Mouse (Mus musculus) erythroblast, adult 5-6 weeks (primary cell): ENCODE results near the gene Txndc12. TPM values are rescaled to one million over a fixed set of nuclear protein-coding genes. Genes with fewer than 3 reads are reported as not detected.

Experiments
- ATAC-seq: replicated peaks from 2 replicates; pipeline ENCODE4 v1.8.0; 2016; ENCODE audit warnings: moderate number of reproducible peaks, mild to moderate bottlenecking, moderate TSS enrichment, inconsistent platforms; ENCODE audit not compliant: poor library complexity, low FRiP score, severe bottlenecking
- total RNA-seq, 2 experiments: library from RNA; stranded (forward) in 1 of 2; stranded (reverse) in 1 of 2; fragments of 150-400 nt in 1 of 2; fragments of 200-764, 138-1000 nt in 1 of 2; gene quantifications; 2 replicates each; pipeline versions ENCODE4 v1.2.3 to v1.2.4; 2015 to 2017; ENCODE audit warnings: low replicate concordance in 2 of 2

The Txndc12 gene
- total RNA-seq, 2 experiments from 2014 or later, result 9.5 to 11.5 TPM

DNA sequence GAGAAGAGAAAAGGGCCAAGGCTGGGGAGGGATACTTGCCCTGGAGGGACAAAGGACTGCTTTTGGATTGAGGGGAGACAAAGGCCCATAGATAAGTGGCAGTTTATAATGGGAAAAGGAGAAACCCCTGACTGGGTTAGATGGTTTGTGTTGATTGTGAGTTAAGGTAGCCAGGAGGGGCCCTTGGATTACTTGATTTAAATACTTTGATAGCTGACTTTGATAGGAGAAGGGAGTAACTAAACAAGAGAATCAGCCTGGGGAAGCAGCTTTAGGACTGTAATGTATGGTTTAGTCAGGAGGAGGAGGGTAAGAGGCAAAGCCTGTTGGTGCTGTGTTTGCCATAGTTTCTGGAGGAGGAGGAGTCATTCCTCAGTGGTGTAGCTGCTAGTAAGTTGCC lies 8.9 kb downstream of the Txndc12 start:
- ATAC-seq, result no peak

GRCm38 (mm10) chr4:108845824-108846569 lies 11.6 kb downstream of the Txndc12 start:
- ATAC-seq, result no peak

- peak; percentile 95 for ATAC-seq
Observed at GRCm38 (mm10) chr4:108847715-108848504, 13.5 kb downstream of the Txndc12 start, which contains the start of gene Kti12. Kti12 (plus strand) TSS chr4:108847785.

DNA sequence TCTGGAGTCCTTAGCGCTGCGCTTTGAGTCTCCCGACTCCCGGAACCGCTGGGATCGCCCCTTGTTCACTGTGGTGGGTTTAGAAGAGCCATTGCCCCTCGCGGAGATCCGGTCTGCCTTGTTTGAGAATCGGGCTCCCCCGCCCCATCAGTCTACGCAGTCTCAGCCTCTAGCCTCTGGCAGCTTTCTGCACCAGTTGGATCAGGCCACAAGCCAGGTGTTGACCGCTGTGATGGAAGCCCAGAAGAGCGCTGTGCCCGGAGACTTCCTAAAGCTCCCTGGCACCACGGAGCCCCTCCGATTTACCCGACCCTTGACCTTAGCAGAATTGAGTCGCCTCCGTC lies 14.1 kb downstream of the Txndc12 start, which contains the start of gene A730015C16Rik:
Gene A730015C16Rik (minus strand): TSS at position 115 of the 344 bp plus-strand sequence.
- peak; percentile 46 for ATAC-seq

- ATAC-seq, result peak; percentile 83
Observed at GRCm38 (mm10) chr4:108866806-108867205, 32.4 kb downstream of the Txndc12 start.

- peak; percentile 85 for ATAC-seq
Observed at GRCm38 (mm10) chr4:108869730-108870374, 35.5 kb downstream of the Txndc12 start.

GRCm38 (mm10) chr4:108873746-108874145 lies 39.3 kb downstream of the Txndc12 start:
- no peak for ATAC-seq

DNA sequence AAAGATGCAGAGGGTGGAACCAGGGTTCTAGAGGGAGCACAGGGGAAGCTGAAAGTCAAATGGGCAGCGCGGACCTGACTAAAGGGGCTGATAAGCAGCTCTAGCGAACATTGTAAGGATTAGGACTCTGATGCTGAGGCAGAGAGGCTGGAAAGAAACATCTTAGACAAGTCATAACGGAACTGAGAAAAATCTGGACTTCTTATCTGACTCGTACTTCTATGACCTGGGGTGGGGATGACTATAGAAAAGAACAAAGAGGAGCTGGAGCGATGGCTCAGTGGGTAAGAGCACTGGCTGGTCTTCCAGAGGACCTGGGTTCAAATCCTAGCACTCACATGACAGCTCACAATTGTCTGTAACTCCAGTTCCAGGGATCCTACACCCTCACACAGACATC lies 43.5 kb downstream of the Txndc12 start:
- no peak for ATAC-seq

DNA sequence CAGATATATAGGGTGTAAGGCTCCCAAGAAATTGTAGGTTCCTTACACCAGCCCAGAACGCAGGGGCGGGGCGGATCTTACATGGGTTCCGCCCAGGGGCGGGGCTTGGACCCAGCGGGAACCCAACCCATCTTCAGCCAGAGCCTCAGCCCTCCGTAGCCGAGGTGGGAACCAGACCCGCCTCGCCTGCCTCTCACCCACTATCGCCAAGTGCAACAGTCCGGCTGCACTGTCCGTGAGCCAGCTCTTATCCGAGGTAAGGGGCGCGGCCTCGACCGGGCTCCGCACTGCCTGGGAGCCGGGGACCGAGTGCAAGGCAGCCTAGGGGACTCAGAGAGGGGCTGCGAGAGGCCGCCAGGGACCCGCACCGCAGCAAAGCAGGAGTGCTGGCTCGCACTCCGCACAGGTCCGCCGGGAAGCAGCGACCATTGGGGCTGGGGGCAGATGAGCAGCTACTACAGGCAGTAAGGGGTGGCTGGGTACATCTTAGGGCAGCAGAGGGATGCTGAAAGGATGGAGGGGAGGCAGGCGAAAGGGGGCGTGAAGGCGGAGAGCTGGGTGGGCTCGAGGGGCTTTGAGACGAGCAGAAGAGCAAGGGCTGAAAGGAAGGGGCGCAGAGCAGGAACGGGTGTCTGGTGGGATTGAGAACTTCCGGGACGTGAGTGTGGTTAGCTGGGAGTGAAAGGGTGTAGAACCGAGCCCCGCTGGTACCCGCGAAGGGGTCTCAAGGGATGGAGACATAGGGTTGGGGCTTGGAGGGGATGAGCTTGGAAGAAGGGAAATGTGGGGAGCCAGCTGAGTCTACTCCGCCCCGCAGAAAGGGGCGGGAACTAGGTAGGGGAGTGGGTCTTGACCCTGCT lies 44.8 kb downstream of the Txndc12 start, which contains the start of gene Rab3b:
Gene Rab3b (plus strand): TSS at position 101 of the 860 bp plus-strand sequence.
- ATAC-seq, result peak; percentile 95

GRCm38 (mm10) chr4:108883815-108884214 lies 49.4 kb downstream of the Txndc12 start:
- no peak for ATAC-seq

DNA sequence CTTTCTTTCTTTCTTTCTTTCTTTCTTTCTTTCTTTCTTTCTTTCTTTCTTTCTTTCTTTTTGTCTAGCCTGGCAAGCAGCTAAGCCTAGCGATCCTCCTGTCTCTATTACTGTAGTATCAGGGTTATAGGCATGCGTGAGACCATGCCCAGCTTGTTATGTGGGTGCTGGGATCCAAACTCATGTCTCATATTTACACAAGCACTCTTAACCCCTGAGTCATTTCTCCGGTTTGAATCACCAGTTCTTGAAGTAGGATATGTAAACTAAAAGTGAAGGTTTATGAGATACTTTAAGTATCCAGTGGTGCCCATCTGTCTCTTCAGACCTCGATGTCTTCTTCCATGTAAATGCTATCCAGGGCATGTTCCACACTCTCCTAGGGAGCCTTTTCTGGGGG lies 53.1 kb downstream of the Txndc12 start:
- ATAC-seq, result no peak

GRCm38 (mm10) chr4:108890876-108891275 lies 56.5 kb downstream of the Txndc12 start:
- no peak for ATAC-seq

DNA sequence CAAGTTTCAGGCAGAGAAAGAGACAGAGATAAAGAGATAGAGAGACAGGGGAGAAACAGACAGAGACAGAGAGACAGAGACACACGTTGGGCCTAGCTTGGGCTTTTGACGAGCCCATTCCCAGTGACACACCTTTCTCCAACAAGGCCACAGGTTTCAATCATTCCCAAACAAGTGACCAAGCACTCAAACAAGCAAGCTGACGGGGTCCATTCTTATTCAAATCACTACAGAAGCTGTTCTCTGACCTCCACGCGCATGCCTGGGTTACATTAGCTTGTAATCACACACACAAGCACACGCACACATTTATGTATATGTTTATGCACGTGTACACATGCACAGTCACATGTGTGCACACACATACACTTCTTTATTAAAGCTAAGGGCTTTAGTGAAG lies 66.0 kb downstream of the Txndc12 start:
- no peak for ATAC-seq

GRCm38 (mm10) chr4:108902886-108903285 lies 68.5 kb downstream of the Txndc12 start:
- no peak for ATAC-seq

- ATAC-seq, result no peak
Observed at GRCm38 (mm10) chr4:108903346-108903745, 68.9 kb downstream of the Txndc12 start.

GRCm38 (mm10) chr4:108904076-108904475 lies 69.7 kb downstream of the Txndc12 start:
- no peak for ATAC-seq

GRCm38 (mm10) chr4:108904790-108905189 lies 70.4 kb downstream of the Txndc12 start:
- no peak for ATAC-seq

DNA sequence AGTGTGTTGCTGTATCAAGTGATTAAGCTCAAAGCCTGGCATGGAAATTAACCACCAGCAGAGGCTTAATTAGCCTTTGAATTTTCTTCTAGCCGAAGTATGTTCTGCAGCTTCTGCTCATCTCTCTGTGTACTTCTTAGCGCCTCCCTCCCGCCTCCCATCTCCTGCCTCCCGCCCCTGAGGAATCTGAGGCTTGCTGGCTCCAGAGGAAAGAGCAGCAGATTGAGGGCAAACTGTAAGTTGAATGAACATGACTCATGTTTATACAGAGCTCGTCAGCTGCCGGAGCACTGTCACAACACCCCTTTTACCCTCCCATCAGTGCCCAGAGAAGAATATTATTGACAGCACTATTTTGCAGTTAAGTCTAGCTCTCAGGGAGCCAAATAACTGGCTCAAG lies 71.5 kb downstream of the Txndc12 start:
- no peak for ATAC-seq

DNA sequence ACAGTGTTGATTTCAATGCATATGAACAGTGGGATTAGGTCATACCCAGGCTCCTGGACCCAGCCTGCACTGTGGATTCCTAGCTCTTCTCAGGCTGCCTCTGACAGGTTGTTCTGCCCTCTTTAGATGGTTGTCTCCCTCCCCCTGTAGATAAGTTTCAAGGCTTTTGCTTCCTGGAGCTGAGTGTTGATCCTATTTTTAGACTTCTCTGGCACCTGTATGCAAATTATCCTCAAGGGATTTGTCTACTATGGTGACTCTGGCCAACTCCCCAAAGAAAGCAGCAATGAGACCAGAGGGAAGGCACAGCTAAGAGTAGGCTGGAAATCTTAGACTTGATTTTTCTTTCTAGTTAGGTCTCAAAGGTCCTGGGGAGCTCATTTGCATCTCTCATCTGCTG lies 73.1 kb downstream of the Txndc12 start:
- ATAC-seq, result no peak
